Mouse (Mus musculus): ENCODE data around the gene Mb.

- TF ChIP-seq POLR2A (IDR thresholded peaks at IDR 0.05; ENCODE audit: insufficient read length, low read depth) (peak; percentile 68), USF1 (IDR thresholded peaks at IDR 0.05; ENCODE audit: low read depth) (no peak)
Measured at GRCm38 (mm10) chr15:77036320-77036988, 14.0 kb downstream of the Mb start.
